8 mouse cellular contexts compared by ENCODE assay signal in genomic region chrX:152643679-152644638, GRCm38 (mm10).
DNase-seq lines count a peak whose midpoint lies in the region; ATAC-seq lines count a peak whose summit lies in the region.
"Had no signal": no experiment of that assay in that cellular context is flagged by ENCODE, and none has a peak within 500 bp of the region (broad histone marks: within the 10 kb centered on the region; RNA-seq: fewer than 3 reads in every experiment).

No protein-coding gene starts in this region.

- H3K4me2 ChIP-seq in forebrain, embryonic 15.5 days (replicated peaks): peak overlapping the region; percentile 27
- no peak overlapping the region for H3K4me2 ChIP-seq in intestine, embryonic 16.5 days (ENCODE audit: low read depth, low read length)

- no peaks in the 10 kb centered on the region for H3K36me3 ChIP-seq in forebrain, embryonic 15.5 days
- H3K36me3 ChIP-seq in intestine, embryonic 16.5 days (ENCODE audit: control insufficient read depth, insufficient read depth, low read length): no peaks in the 10 kb centered on the region

- peak; percentile 66 for DNase-seq in brain, adult 2 months (ENCODE audit: low read depth, low spot score)
- DNase-seq in layer of hippocampus, postnatal 14 days (ENCODE audit: low spot score in 2 of 2): peak; percentile 10 to 17
- DNase-seq in retina, embryonic 14.5 days (ENCODE audit: low spot score): peak; percentile 22
- DNase-seq in kidney, postnatal 25 days: no peak
- DNase-seq in thymus, postnatal 0 days (ENCODE audit: low spot score): no peak
- DNase-seq: heart, postnatal 10 days had no signal

- WGBS in forebrain, embryonic 15.5 days: 21% methylated on average over 11 of the region's 11 CpGs
- WGBS in intestine, embryonic 16.5 days: 57% methylated on average over 11 of the region's 11 CpGs

- peak; percentile 66 for ATAC-seq in forebrain, embryonic 15.5 days (replicated peaks)
- no peak for ATAC-seq in intestine, embryonic 16.5 days

- peak overlapping the region; percentile 72 for H3K27ac ChIP-seq in forebrain, embryonic 15.5 days (replicated peaks)
- no peak overlapping the region for H3K27ac ChIP-seq in intestine, embryonic 16.5 days (ENCODE audit: low read length)

- peaks cover 3% of the 10 kb centered on the region; the same call in 1 of the 2 replicates for H3K4me1 ChIP-seq in forebrain, embryonic 15.5 days
- no peaks in the 10 kb centered on the region for H3K4me1 ChIP-seq in intestine, embryonic 16.5 days (ENCODE audit: control insufficient read depth, insufficient read depth, low read length)

- H3K27me3 ChIP-seq in forebrain, embryonic 15.5 days: no peaks in the 10 kb centered on the region
- H3K27me3 ChIP-seq in intestine, embryonic 16.5 days (replicated peaks; ENCODE audit: control insufficient read depth, insufficient read depth, low read length): 0 out of 2 replicates have a peak, but pooled peaks cover 3% of the 10 kb centered on the region

- no peaks in the 10 kb centered on the region for H3K9me3 ChIP-seq in forebrain, embryonic 15.5 days
- H3K9me3 ChIP-seq in intestine, embryonic 16.5 days (ENCODE audit: control insufficient read depth, low read length): no peaks in the 10 kb centered on the region

- peak overlapping the region; percentile 35 for H3K4me3 ChIP-seq in forebrain, embryonic 15.5 days
- no peak overlapping the region for H3K4me3 ChIP-seq in intestine, embryonic 16.5 days (ENCODE audit: low read length)

- H3K9ac ChIP-seq in forebrain, embryonic 15.5 days (replicated peaks): peak overlapping the region; percentile 33; the same call in 1 of the 2 replicates
- no peak overlapping the region for H3K9ac ChIP-seq in intestine, embryonic 16.5 days (ENCODE audit: low read depth, low read length)

Comparison
In these comparisons a context has a peak if more than half of its experiments do, and no peak if none do; other contexts are left out.
1. DNase-seq: peak in brain, adult 2 months (single experiment), layer of hippocampus, postnatal 14 days (2 of 2) and retina, embryonic 14.5 days (single experiment); none in kidney, postnatal 25 days (0 of 2) and thymus, postnatal 0 days (single experiment).